Mouse (Mus musculus) kidney, embryonic 16.5 days (tissue): ENCODE results near the gene Casz1. TPM values are rescaled to one million over a fixed set of nuclear protein-coding genes. Genes with fewer than 3 reads are reported as not detected.
A peak's percentile ranks its signal among the peaks of the same experiment; 100 is the strongest.

ENCODE experiments used
- ATAC-seq: fragments of 200-750 bp; cut with Nextera tagmentation; 2 replicates; pipeline ENCODE4 v1.8.0; 2017; ENCODE audit warnings: moderate TSS enrichment; ENCODE audit not compliant: low FRiP score, low TSS enrichment
- H3K27ac ChIP-seq: fragments of 300-500 bp; sonication (generic); 2 replicates; pipeline ENCODE4 v1.5.1; 2014; ENCODE audit warnings: low read length
- H3K27me3 ChIP-seq: fragments of 300-500 bp; sonication (generic); 2 replicates; pipeline ENCODE4 v1.6.1; 2014; ENCODE audit warnings: low read length, control low read depth, mixed read lengths; ENCODE audit not compliant: insufficient read depth
- H3K36me3 ChIP-seq: fragments of 300-500 bp; sonication (generic); 2 replicates; pipeline ENCODE4 v1.6.1; 2014; ENCODE audit warnings: low read length, control low read depth, mixed read lengths; ENCODE audit not compliant: insufficient read depth
- H3K4me1 ChIP-seq: fragments of 300-500 bp; sonication (generic); 2 replicates; pipeline ENCODE4 v1.6.1; 2014; ENCODE audit warnings: low read length, control low read depth, mixed read lengths; ENCODE audit not compliant: insufficient read depth
- H3K4me2 ChIP-seq: fragments of 300-500 bp; sonication (generic); replicated peaks from 2 replicates; pipeline ENCODE4 v1.6.1; 2014; ENCODE audit warnings: low read depth, low read length
- H3K4me3 ChIP-seq: fragments of 300-500 bp; sonication (generic); 2 replicates; pipeline ENCODE4 v1.5.1; 2014; ENCODE audit warnings: mild to moderate bottlenecking, low read length
- H3K9ac ChIP-seq: fragments of 300-500 bp; sonication (generic); replicated peaks from 2 replicates; pipeline ENCODE4 v1.6.1; 2014; ENCODE audit warnings: low read length
- H3K9me3 ChIP-seq: fragments of 300-500 bp; sonication (generic); 2 replicates; pipeline ENCODE4 v1.6.1; 2016; ENCODE audit warnings: low read length, control low read depth
- WGBS: fragments of 180-500 bp; shearing (Covaris S2); extraction: QIAGEN DNeasy Blood & Tissue Kit; methylation state at CpG from one replicate; pipeline ENCODE4 v1.1.7; 2014; 5-methylcytosine and 5-hydroxymethylcytosine counted together
- polyA plus RNA-seq: library from polyadenylated mRNA; unstranded; fragments of >200 nt; fragmentation: Nextera tagmentation; extraction: Ambion mirVana; gene quantifications from 2 replicates; pipeline ENCODE4 v1.2.1, GENCODE M21; 2015

Casz1 gene
- polyA plus RNA-seq, 1 experiment from 2014 or later: 5.4 TPM

DNA sequence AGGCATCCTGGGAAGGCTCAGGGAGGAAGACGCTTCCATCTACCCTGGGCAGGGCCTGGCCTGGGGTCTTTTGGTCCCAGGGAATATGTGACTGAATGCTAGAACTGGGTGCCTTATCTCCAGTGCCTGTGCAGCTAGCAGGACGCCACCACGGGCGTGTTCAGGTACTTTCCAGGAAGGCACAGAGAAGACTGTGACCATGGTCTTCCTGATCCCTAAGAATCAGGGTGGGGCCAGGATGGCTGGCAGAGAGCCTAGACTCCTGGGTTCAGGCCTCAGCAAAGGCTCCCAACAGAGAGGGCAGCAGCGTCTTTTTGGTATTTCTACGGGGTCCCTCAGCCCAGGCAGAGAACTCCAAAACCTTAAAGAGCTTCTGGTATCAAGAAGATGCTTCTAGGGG is 146.3 kb downstream of the Casz1 start:
- H3K27ac ChIP-seq: no peak overlapping the region

DNA sequence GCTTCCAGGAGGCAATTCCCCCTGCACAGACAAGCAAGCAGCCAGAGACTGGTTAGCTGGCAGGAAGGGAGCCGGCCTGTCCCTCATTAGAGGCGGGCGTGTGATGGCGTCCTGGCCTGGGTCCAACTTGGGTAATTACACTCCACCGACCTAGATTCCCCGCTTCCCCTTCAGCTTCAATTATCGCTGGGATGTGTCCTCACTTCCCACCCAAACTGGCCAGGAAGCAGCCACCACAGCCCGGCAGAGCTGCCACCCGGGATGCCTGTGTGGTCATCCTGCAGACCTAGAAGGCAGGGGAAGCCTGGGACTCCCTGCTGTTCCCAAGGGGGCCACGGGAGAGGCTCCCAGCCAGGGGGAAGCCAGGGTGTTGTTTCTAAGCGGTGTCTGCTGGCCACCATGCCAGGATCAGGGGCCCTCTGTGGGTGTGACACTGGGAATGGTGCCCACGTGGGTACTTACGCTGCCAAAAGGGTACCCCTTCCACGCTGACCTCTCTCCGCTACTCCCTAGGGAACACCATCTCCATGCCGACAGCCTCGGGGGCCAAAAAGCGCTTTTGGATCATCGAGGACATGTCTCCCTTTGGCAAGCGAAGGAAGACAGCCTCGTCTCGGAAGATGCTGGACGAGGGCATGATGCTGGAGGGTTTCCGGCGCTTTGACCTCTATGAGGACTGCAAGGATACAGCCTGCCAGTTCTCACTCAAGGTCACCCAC is 146.9 kb downstream of the Casz1 start:
- Histone ChIP-seq H3K36me3 (no peaks in the 10 kb centered on the region; the same call in 1 of the 2 replicates), H3K9ac (no peak overlapping the region), H3K27me3 (peaks cover 32% of the 10 kb centered on the region), H3K4me3 (no peak overlapping the region), H3K27ac (no peak overlapping the region), H3K4me1 (peaks cover 47% of the 10 kb centered on the region), H3K9me3 (no peaks in the 10 kb centered on the region), H3K4me2 (no peak overlapping the region)
- ATAC-seq: no peak
- 51% methylated on average over 25 of the region's 25 CpGs for WGBS

More for the DNA sequence above, 146.3 kb downstream of the Casz1 start:
- H3K9me3 ChIP-seq: no peaks in the 10 kb centered on the region
- no peaks in the 10 kb centered on the region; the same call in 1 of the 2 replicates for H3K36me3 ChIP-seq
- 81% methylated on average over 6 of the region's 6 CpGs for WGBS
- H3K27me3 ChIP-seq: peaks cover 32% of the 10 kb centered on the region
- ATAC-seq: no peak
- no peak overlapping the region for H3K4me3 ChIP-seq
- H3K9ac ChIP-seq: no peak overlapping the region
- H3K4me1 ChIP-seq: peaks cover 47% of the 10 kb centered on the region
- no peak overlapping the region for H3K4me2 ChIP-seq

DNA sequence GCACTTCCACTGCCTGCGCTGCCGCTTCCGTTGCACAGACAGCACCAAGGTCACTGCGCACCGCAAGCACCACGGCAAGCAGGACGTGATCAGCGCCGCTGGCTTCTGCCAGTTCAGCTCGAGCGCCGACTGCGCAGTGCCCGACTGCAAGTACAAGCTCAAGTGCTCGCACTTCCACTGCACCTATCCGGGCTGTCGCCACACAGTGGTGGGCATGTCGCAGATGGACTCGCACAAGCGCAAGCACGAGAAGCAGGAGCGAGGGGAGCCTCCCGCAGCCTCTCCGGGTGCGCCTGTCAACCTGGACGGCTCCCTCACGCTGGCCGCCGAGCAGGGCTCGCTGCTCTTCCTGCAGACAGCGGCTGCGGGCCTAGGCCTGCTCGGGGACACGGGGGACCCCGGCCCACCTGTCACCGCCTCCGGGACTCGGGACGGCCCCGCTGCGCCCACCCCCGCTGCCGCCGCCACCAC is 147.6 kb downstream of the Casz1 start:
- Histone ChIP-seq H3K9me3 (no peaks in the 10 kb centered on the region), H3K4me3 (peak overlapping the region; percentile 37), H3K9ac (peak overlapping the region; percentile 42), H3K27me3 (peaks cover 32% of the 10 kb centered on the region), H3K27ac (no peak overlapping the region), H3K4me1 (peaks cover 47% of the 10 kb centered on the region), H3K4me2 (peak overlapping the region; percentile 58), H3K36me3 (no peaks in the 10 kb centered on the region; the same call in 1 of the 2 replicates)
- ATAC-seq: 0 out of 2 replicates have a peak, but pooled peaks have one; percentile 4
- WGBS: 6% methylated on average over 38 of the region's 44 CpGs

GRCm38 (mm10) chr4:148952328-148953222 is 148.3 kb downstream of the Casz1 start:
- H3K36me3 ChIP-seq: no peaks in the 10 kb centered on the region
- peak overlapping the region; percentile 18 for H3K9ac ChIP-seq
- H3K4me3 ChIP-seq: peak overlapping the region; percentile 37
- H3K27ac ChIP-seq: no peak overlapping the region
- peaks cover 41% of the 10 kb centered on the region for H3K4me1 ChIP-seq
- 7% methylated on average over 62 of the region's 69 CpGs for WGBS
- H3K9me3 ChIP-seq: no peaks in the 10 kb centered on the region
- ATAC-seq: no peak
- peak overlapping the region; percentile 58 for H3K4me2 ChIP-seq
- peaks cover 32% of the 10 kb centered on the region for H3K27me3 ChIP-seq

DNA sequence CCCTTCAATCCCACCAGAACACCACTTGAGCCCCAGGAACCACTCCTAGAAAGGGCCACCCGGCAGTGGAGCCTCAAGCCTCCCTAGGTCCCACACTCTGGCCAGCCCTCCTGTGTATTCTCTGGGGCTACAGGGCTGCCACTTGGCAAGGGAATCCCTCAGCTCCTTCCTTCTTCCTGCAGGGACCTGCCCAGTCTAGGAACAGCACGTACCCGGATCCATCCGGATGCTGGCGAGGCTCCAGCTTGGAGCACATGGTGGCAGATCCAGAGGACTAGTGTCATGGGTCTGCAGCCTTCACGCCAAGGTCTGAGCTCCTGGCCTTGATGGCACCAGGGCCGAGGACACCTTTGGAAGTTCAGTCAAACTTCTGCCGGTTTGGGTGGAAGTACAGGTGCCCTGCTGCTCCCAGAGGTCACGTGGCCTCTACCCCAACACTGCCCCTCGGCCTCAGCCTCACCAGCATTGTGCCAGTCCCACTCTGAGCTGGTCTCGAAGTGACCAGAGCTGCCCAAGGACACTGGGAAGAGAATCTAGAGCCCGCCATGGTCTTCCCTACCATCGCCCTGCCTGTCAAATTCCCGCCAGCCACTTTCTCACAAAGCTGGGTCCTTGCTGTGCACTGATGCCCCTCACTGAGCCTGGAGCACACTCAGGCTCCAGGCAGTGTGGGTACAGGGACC is 151.0 kb downstream of the Casz1 start:
- 0 out of 2 replicates have a peak, but pooled peaks cover 3% of the 10 kb centered on the region for H3K36me3 ChIP-seq
- H3K9ac ChIP-seq: no peak overlapping the region
- 81% methylated on average over 14 of the region's 14 CpGs for WGBS
- H3K27me3 ChIP-seq: peaks cover 30% of the 10 kb centered on the region
- H3K27ac ChIP-seq: peak overlapping the region; percentile 48; the same call in 1 of the 2 replicates
- no peak for ATAC-seq
- no peak overlapping the region for H3K4me2 ChIP-seq
- no peak overlapping the region for H3K4me3 ChIP-seq
- no peaks in the 10 kb centered on the region for H3K9me3 ChIP-seq
- peaks cover 39% of the 10 kb centered on the region for H3K4me1 ChIP-seq

GRCm38 (mm10) chr4:148960011-148960410 is 155.8 kb downstream of the Casz1 start:
- peak; percentile 82 for ATAC-seq
- peak overlapping the region; percentile 36; the same call in 1 of the 2 replicates for H3K9ac ChIP-seq

GRCm38 (mm10) chr4:148961081-148961480 is 156.9 kb downstream of the Casz1 start:
- Histone ChIP-seq H3K27me3 (no peaks in the 10 kb centered on the region), H3K4me2 (no peak overlapping the region), H3K9ac (no peak overlapping the region), H3K27ac (no peak overlapping the region), H3K4me1 (peaks cover 23% of the 10 kb centered on the region), H3K4me3 (no peak overlapping the region), H3K9me3 (no peaks in the 10 kb centered on the region), H3K36me3 (peaks cover 24% of the 10 kb centered on the region; the same call in 1 of the 2 replicates)
- no peak for ATAC-seq
- 92% methylated on average over 19 of the region's 19 CpGs for WGBS

More at GRCm38 (mm10) chr4:148960011-148960410, 155.8 kb downstream of the Casz1 start:
- WGBS: 53% methylated on average over 12 of the region's 12 CpGs
- H3K4me1 ChIP-seq: peaks cover 15% of the 10 kb centered on the region
- no peaks in the 10 kb centered on the region for H3K9me3 ChIP-seq
- H3K36me3 ChIP-seq: peaks cover 24% of the 10 kb centered on the region; the same call in 1 of the 2 replicates
- H3K27me3 ChIP-seq: no peaks in the 10 kb centered on the region
- no peak overlapping the region for H3K4me2 ChIP-seq
- no peak overlapping the region for H3K4me3 ChIP-seq
- H3K27ac ChIP-seq: peak overlapping the region; percentile 64; the same call in 1 of the 2 replicates

DNA sequence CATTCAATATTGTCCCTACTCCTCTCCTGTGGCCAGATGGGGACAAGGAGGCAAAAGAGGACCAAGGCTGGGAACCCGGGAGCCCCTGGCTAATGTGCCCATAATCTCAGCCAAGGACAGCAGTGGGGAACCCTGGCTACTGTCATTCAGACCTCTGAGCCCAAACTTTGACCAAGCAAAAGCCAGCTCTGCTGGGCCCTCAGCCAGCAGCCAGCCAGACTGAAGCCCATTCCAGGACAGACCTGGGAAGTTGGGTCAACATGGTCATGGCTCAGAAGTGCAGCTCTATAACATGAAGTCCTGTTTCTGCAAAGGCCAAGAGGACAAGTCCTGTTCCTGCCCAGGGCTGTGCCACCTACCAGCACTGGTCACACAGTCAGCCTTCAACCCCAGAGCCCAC is 157.9 kb downstream of the Casz1 start:
- Histone ChIP-seq H3K4me2 (no peak overlapping the region), H3K9ac (no peak overlapping the region), H3K27ac (no peak overlapping the region), H3K27me3 (no peaks in the 10 kb centered on the region), H3K4me1 (peaks cover 27% of the 10 kb centered on the region), H3K4me3 (no peak overlapping the region), H3K9me3 (no peaks in the 10 kb centered on the region), H3K36me3 (peaks cover 24% of the 10 kb centered on the region; the same call in 1 of the 2 replicates)
- WGBS: 84% methylated on average over 1 of the region's 1 CpGs
- no peak for ATAC-seq
